Mouse (Mus musculus): ENCODE data around the gene Slc38a9. TPM values are rescaled to one million over a fixed set of nuclear protein-coding genes. Genes with fewer than 3 reads are reported as not detected.

Slc38a9 gene
- polyA plus RNA-seq, 1 experiment: 73.3 TPM

- TF ChIP-seq CTCF (IDR thresholded peaks at IDR 0.05; ENCODE audit: borderline replicate concordance, control insufficient read depth, extremely low read depth, insufficient read depth, low read length, poor library complexity) (no peak), POLR2A (IDR thresholded peaks at IDR 0.05; ENCODE audit: control insufficient read depth, extremely low read depth, insufficient read depth, low read length, poor library complexity) (no peak)
- no peak overlapping the region for H3K4me3 ChIP-seq (ENCODE audit: control insufficient read depth, insufficient read depth, low read length)
- H3K36me3 ChIP-seq (ENCODE audit: control insufficient read depth, insufficient read depth, low read length): no peaks in the 10 kb centered on the region
- DNase-seq: no peak
- H3K27ac ChIP-seq (ENCODE audit: control insufficient read depth, insufficient read depth, low read length): no peak overlapping the region
- no peaks in the 10 kb centered on the region for H3K27me3 ChIP-seq (ENCODE audit: control insufficient read depth, insufficient read depth, low read length)
- WGBS: 96% methylated on average over 6 of the region's 6 CpGs
- 0 out of 2 replicates have a peak, but pooled peaks cover 3% of the 10 kb centered on the region for H3K4me1 ChIP-seq (replicated peaks; ENCODE audit: control insufficient read depth, insufficient read depth, low read length)
Measured at GRCm38 (mm10) chr13:112740073-112740472, 79.5 kb downstream of the Slc38a9 start.

GRCm38 (mm10) chr13:112742076-112742830 is 81.7 kb downstream of the Slc38a9 start:
- no peaks in the 10 kb centered on the region for H3K36me3 ChIP-seq (ENCODE audit: control insufficient read depth, insufficient read depth, low read length)
- WGBS: 69% methylated on average over 14 of the region's 14 CpGs
- H3K27me3 ChIP-seq (ENCODE audit: control insufficient read depth, insufficient read depth, low read length): no peaks in the 10 kb centered on the region
- TF ChIP-seq CTCF (IDR thresholded peaks at IDR 0.05; ENCODE audit: borderline replicate concordance, control insufficient read depth, extremely low read depth, insufficient read depth, low read length, poor library complexity) (no peak), POLR2A (IDR thresholded peaks at IDR 0.05; ENCODE audit: control insufficient read depth, extremely low read depth, insufficient read depth, low read length, poor library complexity) (no peak)
- H3K4me3 ChIP-seq (ENCODE audit: control insufficient read depth, insufficient read depth, low read length): no peak overlapping the region
- DNase-seq: no peak
- H3K4me1 ChIP-seq (replicated peaks; ENCODE audit: control insufficient read depth, insufficient read depth, low read length): no peaks in the 10 kb centered on the region
- H3K27ac ChIP-seq (ENCODE audit: control insufficient read depth, insufficient read depth, low read length): no peak overlapping the region

- no peak for DNase-seq
- Histone ChIP-seq H3K27ac (ENCODE audit: control insufficient read depth, insufficient read depth, low read length) (no peak overlapping the region), H3K4me3 (ENCODE audit: control insufficient read depth, insufficient read depth, low read length) (no peak overlapping the region), H3K4me1 (replicated peaks; ENCODE audit: control insufficient read depth, insufficient read depth, low read length) (no peaks in the 10 kb centered on the region), H3K27me3 (ENCODE audit: control insufficient read depth, insufficient read depth, low read length) (no peaks in the 10 kb centered on the region), H3K36me3 (ENCODE audit: control insufficient read depth, insufficient read depth, low read length) (no peaks in the 10 kb centered on the region)
- TF ChIP-seq POLR2A (IDR thresholded peaks at IDR 0.05; ENCODE audit: control insufficient read depth, extremely low read depth, insufficient read depth, low read length, poor library complexity) (no peak), CTCF (IDR thresholded peaks at IDR 0.05; ENCODE audit: borderline replicate concordance, control insufficient read depth, extremely low read depth, insufficient read depth, low read length, poor library complexity) (no peak)
- WGBS: 89% methylated on average over 4 of the region's 4 CpGs
Measured at GRCm38 (mm10) chr13:112743647-112744046, 83.1 kb downstream of the Slc38a9 start.

- no peak for DNase-seq
- 92% methylated on average over 15 of the region's 15 CpGs for WGBS
- H3K27ac ChIP-seq (ENCODE audit: control insufficient read depth, insufficient read depth, low read length): no peak overlapping the region
Measured at GRCm38 (mm10) chr13:112744061-112744849, 83.7 kb downstream of the Slc38a9 start.

GRCm38 (mm10) chr13:112745936-112746694 is 85.6 kb downstream of the Slc38a9 start:
- no peak for DNase-seq
- no peaks in the 10 kb centered on the region for H3K36me3 ChIP-seq (ENCODE audit: control insufficient read depth, insufficient read depth, low read length)
- H3K27me3 ChIP-seq (ENCODE audit: control insufficient read depth, insufficient read depth, low read length): no peaks in the 10 kb centered on the region
- no peak overlapping the region for H3K27ac ChIP-seq (ENCODE audit: control insufficient read depth, insufficient read depth, low read length)
- no peaks in the 10 kb centered on the region for H3K4me1 ChIP-seq (replicated peaks; ENCODE audit: control insufficient read depth, insufficient read depth, low read length)
- WGBS: 96% methylated on average over 5 of the region's 5 CpGs
- no peak overlapping the region for H3K4me3 ChIP-seq (ENCODE audit: control insufficient read depth, insufficient read depth, low read length)
- TF ChIP-seq POLR2A (IDR thresholded peaks at IDR 0.05; ENCODE audit: control insufficient read depth, extremely low read depth, insufficient read depth, low read length, poor library complexity): no peak
- TF ChIP-seq CTCF (IDR thresholded peaks at IDR 0.05; ENCODE audit: borderline replicate concordance, control insufficient read depth, extremely low read depth, insufficient read depth, low read length, poor library complexity): no peak

More at GRCm38 (mm10) chr13:112744061-112744849, 83.7 kb downstream of the Slc38a9 start:
- Histone ChIP-seq H3K36me3 (ENCODE audit: control insufficient read depth, insufficient read depth, low read length) (no peaks in the 10 kb centered on the region), H3K4me3 (ENCODE audit: control insufficient read depth, insufficient read depth, low read length) (no peak overlapping the region), H3K27me3 (ENCODE audit: control insufficient read depth, insufficient read depth, low read length) (no peaks in the 10 kb centered on the region), H3K4me1 (replicated peaks; ENCODE audit: control insufficient read depth, insufficient read depth, low read length) (no peaks in the 10 kb centered on the region)
- TF ChIP-seq POLR2A (IDR thresholded peaks at IDR 0.05; ENCODE audit: control insufficient read depth, extremely low read depth, insufficient read depth, low read length, poor library complexity) (no peak), CTCF (IDR thresholded peaks at IDR 0.05; ENCODE audit: borderline replicate concordance, control insufficient read depth, extremely low read depth, insufficient read depth, low read length, poor library complexity) (no peak)

GRCm38 (mm10) chr13:112746695-112747055 is 86.1 kb downstream of the Slc38a9 start:
- 97% methylated on average over 10 of the region's 10 CpGs for WGBS
- Histone ChIP-seq H3K36me3 (ENCODE audit: control insufficient read depth, insufficient read depth, low read length) (no peaks in the 10 kb centered on the region), H3K4me1 (replicated peaks; ENCODE audit: control insufficient read depth, insufficient read depth, low read length) (peaks cover 5% of the 10 kb centered on the region), H3K27me3 (ENCODE audit: control insufficient read depth, insufficient read depth, low read length) (no peaks in the 10 kb centered on the region), H3K27ac (ENCODE audit: control insufficient read depth, insufficient read depth, low read length) (no peak overlapping the region), H3K4me3 (ENCODE audit: control insufficient read depth, insufficient read depth, low read length) (no peak overlapping the region)
- TF ChIP-seq POLR2A (IDR thresholded peaks at IDR 0.05; ENCODE audit: control insufficient read depth, extremely low read depth, insufficient read depth, low read length, poor library complexity): no peak
- TF ChIP-seq CTCF (IDR thresholded peaks at IDR 0.05; ENCODE audit: borderline replicate concordance, control insufficient read depth, extremely low read depth, insufficient read depth, low read length, poor library complexity): no peak
- DNase-seq: no peak
